Mouse (Mus musculus): ENCODE results near the gene Gpc6.

Gene Gpc6

DNA sequence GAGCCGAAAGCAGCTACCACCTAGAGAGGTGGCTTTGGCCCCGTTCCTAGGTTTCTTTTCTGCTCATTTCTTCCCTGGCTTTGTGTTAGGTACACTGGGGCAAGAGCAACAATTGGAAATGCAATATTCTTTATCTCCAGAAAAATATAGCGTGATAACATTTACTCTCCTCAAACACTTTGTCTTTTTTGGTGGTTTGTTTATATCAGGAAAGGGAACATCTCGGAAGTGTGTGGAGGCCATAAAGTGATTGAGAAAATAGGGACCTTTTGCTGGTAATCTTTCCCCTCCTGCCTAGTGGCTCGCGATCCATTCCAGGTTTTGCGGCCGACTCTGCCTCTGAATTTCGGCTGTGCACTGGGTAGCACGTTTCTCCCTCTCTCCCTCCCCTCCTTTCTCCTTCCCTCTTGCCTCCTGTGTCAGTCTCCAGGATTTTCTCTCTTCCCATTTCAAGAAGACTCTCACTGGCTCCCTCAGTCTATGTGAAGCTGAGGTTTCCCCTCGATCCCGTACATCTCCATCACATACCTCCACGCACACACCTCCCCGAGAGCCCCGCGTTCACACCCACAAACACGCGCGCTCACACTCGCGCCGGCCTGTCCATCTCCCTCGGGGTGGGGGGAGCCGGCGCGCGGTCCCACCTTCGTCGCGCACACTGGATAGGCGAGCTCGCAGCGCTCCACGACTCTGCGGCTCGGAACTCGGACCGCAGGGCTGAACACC is at the start of gene Gpc6:
Gpc6 (plus strand) TSS at position 440 of the 726 bp plus-strand sequence.
- peak; percentile 77 for DNase-seq (ENCODE audit: low spot score)

DNA sequence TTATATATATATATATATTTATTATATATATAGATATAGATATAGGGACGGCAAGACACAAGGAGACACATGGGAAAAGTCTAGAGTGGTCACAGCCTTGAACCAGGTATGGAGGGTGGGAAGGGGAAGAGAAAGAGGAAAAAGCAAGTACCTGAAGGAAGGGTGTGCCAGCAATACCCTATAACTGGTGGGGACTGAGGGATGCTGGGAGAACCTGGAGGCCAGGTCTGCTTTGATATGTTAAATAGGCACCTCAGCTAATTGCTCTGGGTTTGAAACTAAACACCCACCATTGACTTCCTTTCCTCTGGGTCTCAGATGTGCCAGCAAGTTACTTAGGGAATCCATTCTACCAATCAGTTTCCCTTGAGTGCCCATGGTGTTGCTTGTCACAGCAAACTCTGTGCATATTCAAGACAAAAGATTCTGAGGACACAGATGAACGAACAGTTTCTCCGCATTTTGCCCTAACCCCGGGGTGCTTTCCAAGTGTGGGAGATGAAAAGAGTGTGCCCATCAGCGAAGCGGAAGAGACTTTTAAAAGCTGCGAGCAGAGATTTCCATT is 42.6 kb upstream of the Gpc6 start:
- DNase-seq (ENCODE audit: low spot score) = no peak

DNA sequence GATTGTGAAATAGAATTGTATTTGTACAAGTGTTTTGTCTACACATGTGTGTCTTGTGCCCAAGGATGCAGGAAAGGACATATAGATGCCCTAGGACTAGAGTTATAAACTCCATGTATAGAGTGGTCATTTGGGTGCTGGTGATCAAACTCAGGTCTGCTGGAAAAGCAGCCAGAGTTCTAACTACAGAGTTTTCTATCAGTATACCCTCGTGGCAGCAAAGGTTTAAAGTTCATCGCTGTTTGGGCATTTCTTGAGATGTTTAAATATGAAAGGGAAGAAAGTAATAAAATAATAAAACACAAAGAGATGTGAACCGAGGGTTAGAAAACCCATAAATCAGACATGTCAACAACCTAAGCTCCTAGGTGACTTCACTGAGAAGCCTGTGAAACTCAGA is 30.8 kb upstream of the Gpc6 start:
- no peak for DNase-seq (ENCODE audit: low spot score)

DNA sequence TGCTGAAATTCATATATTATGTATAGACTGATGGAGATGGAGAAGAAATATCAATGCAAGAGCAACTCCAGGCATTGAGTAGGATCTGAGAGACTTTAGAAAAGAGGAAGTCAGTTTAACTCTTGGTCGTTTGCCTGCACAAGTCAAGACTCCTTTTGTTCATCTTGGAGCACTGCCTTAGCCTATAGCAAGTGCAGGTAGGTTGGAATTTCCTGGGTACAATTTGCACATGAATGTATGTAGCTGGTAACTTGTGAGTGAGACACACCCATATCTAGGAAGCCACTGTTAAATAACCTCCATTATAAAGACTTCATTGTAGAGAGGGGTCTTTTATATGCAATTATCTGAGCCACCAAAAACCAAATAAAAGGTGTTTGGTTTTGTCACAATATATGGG is 27.1 kb upstream of the Gpc6 start:
- no peak for DNase-seq (ENCODE audit: low spot score)

DNA sequence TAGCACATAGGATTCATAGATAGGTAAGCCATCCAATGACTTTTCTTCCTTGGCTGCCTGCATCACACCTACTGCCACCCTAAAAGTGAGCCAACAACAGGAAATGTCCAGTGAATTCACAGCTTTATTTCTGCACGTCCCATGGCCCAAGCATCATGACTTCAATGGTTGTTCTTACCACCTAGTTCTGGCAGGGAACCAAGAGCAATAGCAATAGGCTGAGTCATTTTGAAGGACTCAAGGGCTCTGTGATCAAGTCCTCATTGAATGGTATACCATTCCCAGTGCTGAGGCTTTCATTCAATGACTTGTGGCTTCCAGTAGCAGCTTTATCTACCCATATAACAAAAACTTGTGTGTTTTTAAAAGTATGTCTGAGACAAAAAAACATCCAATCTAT is 13.3 kb upstream of the Gpc6 start:
- no peak for DNase-seq (ENCODE audit: low spot score)

DNA sequence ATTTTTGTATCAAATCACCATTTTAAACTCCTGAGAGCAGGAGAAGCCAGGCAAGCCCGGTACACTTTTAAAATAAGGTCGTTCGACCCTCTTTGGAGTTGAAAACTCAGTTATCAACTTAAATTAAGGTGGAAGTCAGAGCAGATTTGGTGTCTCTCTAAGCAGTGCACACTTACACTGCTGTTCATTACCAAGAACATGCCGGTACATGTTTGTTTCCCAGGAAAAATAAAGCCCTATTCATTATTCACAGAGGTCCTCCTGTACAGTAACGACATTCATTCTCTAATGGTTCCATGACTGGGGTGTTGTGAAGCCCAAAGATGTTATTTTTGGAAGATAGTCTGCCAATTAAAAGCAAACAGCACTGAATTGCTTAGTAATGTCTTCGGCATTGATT is 8.2 kb upstream of the Gpc6 start:
- DNase-seq (ENCODE audit: low spot score) = no peak

DNA sequence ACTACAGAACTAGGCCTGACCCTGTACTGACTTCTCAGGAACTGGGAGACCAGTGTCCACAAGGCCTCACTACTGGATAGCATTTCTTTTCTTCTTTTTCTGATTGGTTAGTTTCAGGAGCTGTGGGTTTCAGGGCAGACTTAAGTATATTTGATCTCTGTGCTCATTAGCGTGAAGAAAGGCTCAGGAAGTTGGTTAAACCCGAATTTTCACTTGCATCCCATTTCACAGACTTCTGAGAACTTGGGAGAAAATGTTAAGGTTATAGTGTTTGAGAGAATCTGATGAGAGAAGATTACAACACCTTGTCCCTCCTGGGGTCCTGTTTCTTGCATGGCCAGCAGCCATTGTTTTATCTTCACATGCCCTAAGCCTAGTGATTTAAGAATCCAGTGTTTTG is 849 bp upstream of the Gpc6 start:
- no peak for DNase-seq (ENCODE audit: low spot score)

DNA sequence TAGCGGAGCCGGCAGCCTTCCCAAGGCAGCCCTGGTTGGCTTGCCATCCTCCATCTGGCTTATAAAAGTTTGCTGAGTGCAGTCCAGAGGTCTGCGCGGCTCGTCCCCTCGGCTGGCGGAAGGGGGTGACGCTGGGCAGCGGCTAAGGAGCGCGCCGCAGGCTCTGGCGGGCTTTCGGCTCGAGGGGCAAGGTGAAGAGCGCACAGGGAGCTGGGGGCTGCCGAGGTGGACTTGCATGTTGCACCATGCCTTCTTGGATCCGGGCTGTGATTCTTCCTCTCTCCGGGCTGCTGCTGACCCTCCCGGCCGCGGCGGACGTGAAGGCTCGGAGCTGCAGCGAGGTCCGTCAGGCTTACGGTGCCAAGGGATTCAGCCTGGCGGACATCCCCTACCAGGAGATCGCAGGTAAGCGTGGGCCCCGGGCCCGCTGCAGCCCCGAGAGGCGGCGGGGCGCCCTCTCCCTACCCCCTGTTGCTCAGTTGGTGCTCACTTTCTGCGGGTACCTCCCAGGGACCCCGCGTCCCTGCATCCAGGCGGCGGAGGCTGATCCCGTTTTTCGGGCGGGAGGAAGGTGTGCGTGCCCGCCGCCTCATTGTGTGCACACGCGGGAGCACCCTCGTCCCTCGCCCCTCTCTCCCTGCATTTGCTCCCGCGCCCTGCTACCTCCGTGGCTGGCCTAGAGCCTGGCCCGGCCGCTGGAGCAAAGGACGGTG is 732 bp downstream of the Gpc6 start:
- peak; percentile 40 for DNase-seq (ENCODE audit: low spot score)

DNA sequence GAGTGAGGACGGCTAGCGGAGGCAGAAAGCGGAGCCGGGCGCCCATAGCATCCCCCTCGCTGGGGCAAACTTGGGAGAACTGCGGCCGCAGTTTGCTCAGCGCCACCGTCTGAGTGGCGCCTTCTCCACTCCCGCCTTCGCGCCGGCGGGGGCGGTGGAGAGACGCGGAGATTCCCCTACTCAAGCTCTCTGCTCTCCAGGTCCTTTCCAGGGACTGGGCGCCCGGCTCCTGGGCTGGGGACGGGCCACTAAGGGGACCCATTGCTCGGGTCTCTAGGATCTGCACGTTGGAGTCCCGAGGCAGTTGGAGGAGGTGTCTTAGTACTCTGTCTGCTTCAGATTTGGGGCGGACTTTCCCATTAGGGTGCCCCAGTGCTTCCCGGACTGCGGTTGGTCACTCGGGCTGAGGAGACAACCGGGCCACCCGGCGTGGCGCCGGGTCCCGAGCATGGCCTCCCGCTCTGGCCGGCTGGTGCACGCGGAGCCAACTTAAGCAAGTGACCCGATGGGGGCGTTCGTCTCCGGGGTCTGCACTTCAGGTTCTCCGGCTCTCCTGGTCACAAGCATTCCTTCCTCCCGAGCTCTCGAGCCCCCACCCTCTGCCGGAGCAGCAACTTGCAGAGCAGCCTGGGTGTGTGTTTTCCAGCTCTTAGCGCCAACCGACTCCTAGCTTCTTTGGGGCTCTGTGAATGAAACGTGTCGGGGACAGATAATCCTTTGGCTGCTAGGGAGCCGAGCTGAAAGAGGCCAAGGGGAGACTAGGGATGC is 1.5 kb downstream of the Gpc6 start:
- DNase-seq (ENCODE audit: low spot score) = peak; percentile 59

DNA sequence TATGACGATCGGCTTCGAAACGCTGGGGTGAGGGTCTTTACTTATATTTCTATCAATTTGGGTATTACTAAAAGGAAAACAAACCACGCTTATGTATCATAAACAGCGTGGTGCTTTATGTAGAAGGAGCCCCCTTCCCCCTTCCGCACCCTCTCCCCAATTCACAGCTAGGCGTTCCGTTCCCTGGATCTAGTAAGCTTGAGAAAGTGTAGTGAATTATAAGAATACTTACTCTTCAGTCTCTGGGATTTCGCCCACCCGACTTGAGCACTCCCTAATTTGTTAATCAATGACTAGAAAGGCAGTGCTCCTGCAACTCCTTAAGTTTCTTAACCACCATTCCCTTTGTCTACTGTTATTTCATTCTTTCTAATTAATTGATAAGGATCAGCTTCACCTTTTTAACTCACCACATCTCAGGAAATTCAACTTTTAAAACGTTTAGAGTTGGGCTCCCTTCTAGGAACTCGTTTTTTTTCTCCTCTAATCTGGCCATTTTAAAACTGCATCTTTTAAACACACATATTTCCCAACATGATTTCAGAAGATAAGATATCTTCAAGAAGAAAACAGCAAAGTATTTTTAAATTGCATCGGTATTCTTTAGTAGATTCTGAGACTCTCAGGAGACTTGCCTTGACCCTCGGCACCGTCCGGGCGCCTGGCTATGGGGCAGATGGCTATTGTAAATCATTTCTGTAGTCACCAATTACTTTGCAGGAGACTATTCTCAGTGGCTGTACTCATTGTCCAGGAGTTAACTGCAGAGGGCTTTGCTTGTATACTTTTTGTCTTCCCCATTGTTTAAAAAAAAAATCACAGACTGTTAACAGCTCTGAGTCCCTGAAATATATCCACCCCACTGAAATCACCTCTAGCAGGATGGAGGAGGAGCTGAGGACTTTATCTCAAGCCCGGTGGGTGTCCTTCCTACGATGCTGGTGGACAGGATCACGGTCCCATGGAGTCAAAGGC is 2.5 kb downstream of the Gpc6 start:
- no peak for DNase-seq (ENCODE audit: low spot score)

DNA sequence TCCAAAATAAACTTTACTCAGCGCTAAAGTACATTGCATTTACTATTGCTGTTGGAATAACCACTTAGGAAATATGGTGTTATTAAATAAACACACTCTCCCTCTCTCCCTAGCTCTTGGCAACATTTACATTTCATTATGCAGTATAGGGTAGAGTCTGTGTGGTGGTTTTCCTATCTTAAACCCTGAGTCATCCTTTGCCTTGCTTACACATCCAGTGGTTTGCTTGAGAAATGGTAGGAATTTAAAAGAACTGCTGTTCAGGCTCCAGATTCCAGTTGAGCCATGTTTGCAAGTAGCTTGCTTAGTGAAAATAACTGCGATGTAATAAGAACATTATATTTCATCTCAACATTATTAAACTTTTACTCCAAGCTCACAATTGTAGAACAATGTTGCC is 3.3 kb downstream of the Gpc6 start:
- no peak for DNase-seq (ENCODE audit: low spot score)

DNA sequence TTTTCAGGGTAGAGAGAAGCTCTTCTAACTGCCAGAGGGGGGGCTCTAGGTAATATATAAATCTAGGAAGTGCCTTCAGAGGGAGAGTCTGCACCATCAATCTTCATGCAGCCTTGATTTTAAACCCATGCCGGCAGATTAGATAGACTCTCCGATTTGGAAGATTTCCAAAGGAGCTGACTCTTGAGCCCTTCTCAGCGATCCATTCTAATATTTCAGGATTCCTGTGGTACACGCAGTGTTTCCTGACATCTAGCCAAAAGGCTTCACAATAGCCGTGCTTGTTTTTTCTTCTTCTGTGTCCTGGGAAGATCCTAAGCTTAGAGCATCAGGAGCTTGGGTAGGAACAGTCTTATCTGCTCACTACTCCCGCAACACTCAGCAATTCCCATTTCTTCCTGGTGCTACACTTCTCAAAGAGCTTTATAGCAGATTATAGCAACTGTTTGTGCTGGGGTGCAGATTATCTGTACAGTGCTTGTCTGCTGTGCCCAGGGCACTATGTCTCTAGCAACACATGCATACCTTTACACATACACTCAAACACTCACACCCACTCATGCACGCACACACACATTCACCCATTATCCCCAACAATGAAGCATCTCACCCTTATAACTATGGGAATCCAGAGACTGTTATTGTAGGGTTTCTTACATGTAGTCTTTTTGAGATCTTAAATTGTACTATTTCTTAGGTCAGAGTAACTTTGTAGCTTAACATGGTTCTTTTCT is 3.8 kb downstream of the Gpc6 start:
- no peak for DNase-seq (ENCODE audit: low spot score)

DNA sequence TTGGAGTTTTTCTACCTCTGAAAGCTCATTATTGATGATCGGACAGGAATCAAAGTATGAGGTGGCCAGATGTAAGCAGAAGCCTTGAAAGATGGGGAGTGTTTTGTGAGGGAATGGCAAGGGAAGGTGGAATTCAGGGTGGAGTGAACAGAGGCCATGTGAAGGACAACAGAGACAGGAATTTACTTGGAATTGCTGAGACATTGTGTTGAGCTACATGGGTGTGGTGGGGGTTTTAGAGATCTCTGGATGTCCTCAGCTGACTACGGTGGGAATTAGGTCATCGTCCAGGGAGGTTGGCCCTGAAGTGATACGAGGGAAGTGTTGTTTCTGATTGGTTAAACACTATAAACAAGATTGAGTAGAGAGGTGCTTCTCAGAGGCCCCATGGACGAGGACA is 8.7 kb downstream of the Gpc6 start:
- DNase-seq (ENCODE audit: low spot score) = no peak

DNA sequence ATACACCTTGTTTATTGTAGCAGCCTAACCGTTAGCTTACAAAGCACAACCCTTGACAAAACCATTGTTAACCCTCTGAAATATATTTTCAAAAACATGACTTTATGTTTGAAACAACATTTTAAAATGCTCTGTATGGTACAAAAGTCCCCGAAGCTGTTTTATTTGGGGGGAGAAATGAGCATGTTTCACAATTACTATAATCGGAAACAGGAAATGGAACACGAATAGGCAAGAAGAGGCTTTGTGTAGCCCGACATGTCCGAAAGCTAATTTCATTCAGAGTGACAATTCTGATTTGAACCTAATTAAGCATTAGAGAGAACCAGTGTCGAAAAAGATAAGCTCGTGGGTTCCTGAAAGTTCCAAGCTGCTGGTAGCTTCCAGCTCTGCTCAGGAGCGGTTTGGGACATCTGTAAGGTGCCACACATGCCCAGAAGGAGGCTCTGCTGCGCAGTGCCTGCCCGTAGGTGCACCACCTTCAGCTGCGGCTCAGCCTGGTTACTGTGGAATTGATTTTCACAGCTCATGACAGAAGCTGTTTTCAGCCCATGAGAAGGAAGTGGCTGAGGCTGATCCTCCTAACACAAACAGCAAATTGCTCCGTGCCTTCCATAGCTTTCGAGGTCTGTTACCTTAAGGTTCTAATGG is 12.9 kb downstream of the Gpc6 start:
- no peak for DNase-seq (ENCODE audit: low spot score)

DNA sequence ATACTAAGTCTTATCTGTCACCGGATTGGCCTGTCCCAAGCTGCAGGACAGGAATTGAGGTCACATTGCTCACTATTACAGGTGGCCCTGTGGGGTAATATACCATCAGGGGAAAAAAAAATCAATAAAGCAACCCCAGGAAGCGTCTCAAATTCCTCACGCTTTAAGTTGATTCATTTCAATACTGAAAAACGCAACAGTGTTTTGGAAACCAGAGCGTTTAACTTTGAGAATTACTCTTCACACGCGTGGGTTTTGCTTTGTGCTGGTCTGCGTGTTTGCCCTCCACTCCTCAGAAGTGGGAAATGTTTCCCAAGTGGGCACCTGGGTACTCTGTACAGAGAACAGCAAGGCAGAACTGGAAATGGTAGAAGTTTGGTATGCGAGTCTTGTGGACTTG is 13.6 kb downstream of the Gpc6 start:
- no peak for DNase-seq (ENCODE audit: low spot score)

DNA sequence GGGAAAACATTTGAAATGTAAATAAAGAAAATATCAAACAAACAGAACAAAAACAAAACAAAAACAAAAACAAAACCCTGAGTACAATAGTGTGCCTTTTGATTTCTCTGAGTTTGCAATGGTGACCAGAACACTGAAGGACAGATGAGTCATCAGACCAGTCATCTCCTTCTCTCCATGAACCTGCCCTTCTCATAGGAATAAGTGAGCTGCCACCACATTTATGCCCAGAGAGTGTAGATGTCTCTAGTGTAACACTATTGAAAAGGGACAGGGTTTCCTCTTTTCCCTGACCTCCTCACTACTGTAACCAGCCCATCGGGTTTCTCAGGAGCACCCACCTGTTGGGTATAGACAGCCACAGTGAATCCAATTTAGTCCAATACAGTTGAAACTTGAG is 14.4 kb downstream of the Gpc6 start:
- no peak for DNase-seq (ENCODE audit: low spot score)

DNA sequence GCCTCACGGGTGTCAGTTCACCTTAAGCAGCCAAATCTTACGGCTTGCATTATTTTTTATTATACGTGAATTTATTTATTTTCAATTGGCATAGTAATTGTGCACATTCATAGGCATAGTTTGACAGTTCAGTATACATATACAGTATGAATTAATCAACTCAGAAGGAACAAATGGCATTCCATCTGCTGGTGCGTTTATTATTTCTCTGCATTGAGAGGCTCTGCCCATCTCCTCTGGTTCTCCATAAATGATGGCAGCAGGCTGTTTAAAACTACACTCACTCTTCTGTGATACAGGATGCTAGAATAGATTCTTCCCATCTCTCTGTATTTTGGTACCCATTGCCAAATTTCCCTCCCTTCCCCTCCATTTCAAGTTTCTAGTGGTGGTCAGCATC is 16.7 kb downstream of the Gpc6 start:
- no peak for DNase-seq (ENCODE audit: low spot score)

DNA sequence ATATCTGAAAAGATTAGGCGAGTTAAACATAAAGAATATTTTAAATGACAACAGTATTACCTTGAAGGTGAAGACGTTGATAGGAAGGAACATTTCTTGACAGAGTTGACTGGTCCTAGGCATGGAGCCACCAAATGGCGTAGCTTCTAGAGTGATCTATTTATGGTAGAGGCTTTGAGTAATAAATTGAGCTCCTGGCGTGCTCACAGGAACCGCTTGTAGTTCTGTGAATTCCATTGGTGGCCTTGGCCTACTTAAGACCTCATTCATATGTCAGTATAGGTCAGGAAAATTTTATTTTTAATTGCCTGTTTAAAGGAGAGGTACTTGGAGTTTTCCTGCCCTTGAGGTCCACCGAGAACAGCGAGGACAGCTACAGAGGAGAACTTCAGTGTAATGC is 18.6 kb downstream of the Gpc6 start:
- no peak for DNase-seq (ENCODE audit: low spot score)

DNA sequence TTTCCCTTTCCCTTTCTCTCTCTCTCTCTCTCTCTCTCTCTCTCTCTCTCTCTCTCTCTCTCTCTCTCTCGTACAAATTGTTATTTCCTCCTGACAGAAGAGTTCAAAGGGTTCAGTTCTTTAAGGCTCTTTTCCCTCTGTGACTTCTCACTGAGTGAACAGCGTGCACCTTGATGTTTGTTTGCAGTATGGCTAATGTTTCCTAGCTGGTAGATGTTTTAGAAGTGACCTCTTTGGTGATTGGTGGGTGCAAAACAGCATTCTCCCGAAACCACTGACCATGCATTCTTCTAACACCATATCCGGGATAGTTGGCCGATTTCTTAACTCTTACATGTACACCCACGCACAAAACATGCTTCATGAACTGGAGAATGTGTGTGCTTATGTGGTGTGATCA is 20.9 kb downstream of the Gpc6 start:
- no peak for DNase-seq (ENCODE audit: low spot score)

DNA sequence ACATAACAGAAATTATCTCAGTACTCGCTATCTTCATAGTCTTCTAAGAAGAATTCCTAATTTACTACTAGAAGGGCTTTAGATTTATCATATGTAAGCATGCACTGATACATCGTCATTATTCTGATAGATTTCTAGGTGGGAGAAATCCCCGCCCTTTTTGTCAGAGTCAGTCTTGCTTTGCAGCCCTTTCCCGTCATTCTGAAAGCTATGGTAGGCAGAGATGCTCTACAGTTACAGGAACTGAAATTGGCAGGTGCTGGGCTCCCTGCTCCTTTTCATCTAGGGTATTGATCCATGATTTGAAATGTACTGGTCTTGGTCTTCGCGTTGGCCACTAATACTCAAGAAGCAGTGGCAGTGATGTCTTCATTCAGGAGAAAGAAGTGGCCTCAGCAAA is 22.3 kb downstream of the Gpc6 start:
- no peak for DNase-seq (ENCODE audit: low spot score)

Data from ovary, postnatal 36 days (tissue).